ENCODE assay signal across 24 mouse cellular contexts in genomic region chr1:92119303-92119702, GRCm38 (mm10).
DNase-seq lines count a peak whose midpoint lies in the region; ATAC-seq and TF ChIP-seq lines count a peak whose summit lies in the region.
"Had no signal": no experiment of that assay in that cellular context is flagged by ENCODE, and none has a peak within 500 bp of the region (broad histone marks: within the 10 kb centered on the region; RNA-seq: fewer than 3 reads in every experiment).

No protein-coding gene starts in this region.

- intact Hi-C loops in gastrocnemius, adult 2 months (cut with DNase I): loop anchor here (5.0 to 10.0 kb wide), 2 partner anchors 55 to 228 kb away; no protein-coding TSS in a partner anchor

- H3K27ac ChIP-seq in gastrocnemius, adult 2 months: peak overlapping the region; percentile 48
- H3K27ac ChIP-seq: embryonic facial prominence, embryonic 15.5 days; hindbrain, embryonic 13.5 days; intestine, embryonic 15.5 days; limb, embryonic 10.5 days; midbrain, embryonic 13.5 days; neural tube, embryonic 12.5 days had no signal

- DNase-seq in gastrocnemius, adult 2 months: no peak
- DNase-seq in gastrocnemius, postnatal 25 days: no peak
- peak; percentile 39 for DNase-seq in 3T3-L1 (ENCODE audit: low read depth, low spot score)
- DNase-seq in R1 (ENCODE audit: low read depth, low spot score): peak; percentile 64
- no peak for DNase-seq in spleen, adult 18-20 months
- no peak for DNase-seq in spleen, postnatal 10 days (ENCODE audit: low spot score in 2 of 2)
- DNase-seq in thymus, postnatal 4 days: no peak
- DNase-seq: adrenal gland, postnatal 14 days; cerebellum, adult 11-12 months; cerebellum, postnatal 36 days; heart, postnatal 10 days; kidney, adult 9 months; liver, postnatal 0 days; lung, postnatal 10 days; right cerebral cortex, adult 18-20 months had no signal

- TF ChIP-seq CTCF in gastrocnemius, adult 2 months (IDR thresholded peaks at IDR 0.05): no peak

- H3K4me3 ChIP-seq in gastrocnemius, adult 2 months: no peak overlapping the region
- H3K4me3 ChIP-seq: embryonic facial prominence, embryonic 15.5 days; hindbrain, embryonic 13.5 days; intestine, embryonic 15.5 days; limb, embryonic 10.5 days; midbrain, embryonic 13.5 days; neural tube, embryonic 12.5 days had no signal

- peak; percentile 83 for ATAC-seq in CD4-positive, CD25-positive, alpha-beta regulatory T cell, adult 4 months
- ATAC-seq: forebrain, embryonic 16.5 days; intestine, embryonic 15.5 days; liver, postnatal 0 days; midbrain, embryonic 13.5 days; Patski had no signal

Comparison
In these comparisons a context has a peak if more than half of its experiments do, and no peak if none do; other contexts are left out.
1. DNase-seq: peak in 3T3-L1 (single experiment) and R1 (single experiment); none in gastrocnemius, adult 2 months (single experiment), gastrocnemius, postnatal 25 days (single experiment), spleen, adult 18-20 months (0 of 2), spleen, postnatal 10 days (0 of 2) and thymus, postnatal 4 days (single experiment).